Mouse (Mus musculus) cortical plate, adult 2 months (tissue): ENCODE measurements around the gene Fosb. TPM values are rescaled to one million over a fixed set of nuclear protein-coding genes. Genes with fewer than 3 reads are reported as not detected.

ENCODE experiments used
- H3K27ac ChIP-seq: fragments of 200-500 bp; 2 replicates; pipeline ENCODE4 v1.5.1; 2012; ENCODE audit warnings: low read length, control low read depth, inconsistent platforms; ENCODE audit not compliant: insufficient read depth
- H3K4me1 ChIP-seq: fragments of 200-500 bp; 2 replicates; pipeline ENCODE4 v1.6.1; 2011; ENCODE audit warnings: low read length; ENCODE audit not compliant: control insufficient read depth, insufficient read depth
- H3K4me3 ChIP-seq: fragments of 200-500 bp; 2 replicates; pipeline ENCODE4 v1.5.1; 2011; ENCODE audit warnings: mild to moderate bottlenecking, low read length, control low read depth; ENCODE audit not compliant: insufficient read depth
- CTCF ChIP-seq: fragments of 200-500 bp; IDR thresholded peaks from 2 replicates; pipeline ENCODE4 v1.5.1; 2011; ENCODE audit warnings: mild to moderate bottlenecking, control low read depth, low read length; ENCODE audit not compliant: insufficient read depth; ENCODE audit errors: extremely low read depth
- POLR2A ChIP-seq: fragments of 200-500 bp; IDR thresholded peaks from 2 replicates; pipeline ENCODE4 v1.6.1; 2011; ENCODE audit warnings: mild to moderate bottlenecking, low read length, control low read depth; ENCODE audit not compliant: insufficient read depth; ENCODE audit errors: extremely low read depth
- polyA plus RNA-seq: library from polyadenylated mRNA; depleted of rRNA; stranded (reverse); fragments of >200 nt; gene quantifications from 2 replicates; pipeline ENCODE4 v1.2.3, GENCODE M21; 2012; rRNA removed

The Fosb gene
- 5.1 and 7.1 TPM in 2 replicates for polyA plus RNA-seq

- TF ChIP-seq POLR2A, result peak; percentile 70; the same call in 1 of the 2 replicates
- TF ChIP-seq CTCF, result 0 out of 2 replicates have a peak, but pooled peaks have one; percentile 2
- Histone ChIP-seq H3K4me1 (no peaks in the 10 kb centered on the region), H3K4me3 (peak within 1 kb of the TSS; percentile 47), H3K27ac (peak within 1 kb of the TSS; percentile 87)
Measured at GRCm38 (mm10) chr7:19309884-19310641, at the start of gene Fosb. Fosb (minus strand) TSS chr7:19310051.

- Histone ChIP-seq H3K4me3 (peak within 1 kb of the TSS; percentile 47), H3K4me1 (no peaks in the 10 kb centered on the region)
- TF ChIP-seq POLR2A (peak; percentile 85), CTCF (no peak)
Measured at GRCm38 (mm10) chr7:19359299-19359891, 49.5 kb upstream of the Fosb start, which contains the start of the genes Cd3eap and Ppp1r13l. Cd3eap (minus strand) TSS chr7:19359483. Ppp1r13l (plus strand) TSS chr7:19359749.

GRCm38 (mm10) chr7:19358634-19359033, 48.8 kb upstream of the Fosb start:
- H3K27ac ChIP-seq, result no peak overlapping the region
- peak overlapping the region; percentile 47 for H3K4me3 ChIP-seq
- no peaks in the 10 kb centered on the region for H3K4me1 ChIP-seq
- TF ChIP-seq CTCF (no peak), POLR2A (no peak)

More at GRCm38 (mm10) chr7:19359299-19359891, 49.5 kb upstream of the Fosb start, which contains the start of the genes Cd3eap and Ppp1r13l:
- H3K27ac ChIP-seq, result no peak within 1 kb of the TSS

GRCm38 (mm10) chr7:19357381-19358375, 47.8 kb upstream of the Fosb start:
- Histone ChIP-seq H3K4me1 (no peaks in the 10 kb centered on the region), H3K27ac (no peak overlapping the region), H3K4me3 (peak overlapping the region; percentile 47; the same call in 1 of the 2 replicates)
- TF ChIP-seq POLR2A (no peak), CTCF (no peak)

GRCm38 (mm10) chr7:19356311-19356710, 46.5 kb upstream of the Fosb start:
- TF ChIP-seq POLR2A, result no peak
- no peak for TF ChIP-seq CTCF
- H3K4me3 ChIP-seq, result no peak overlapping the region
- no peaks in the 10 kb centered on the region for H3K4me1 ChIP-seq
- no peak overlapping the region for H3K27ac ChIP-seq

GRCm38 (mm10) chr7:19354991-19355390, 45.1 kb upstream of the Fosb start:
- Histone ChIP-seq H3K4me3 (no peak overlapping the region), H3K27ac (no peak overlapping the region), H3K4me1 (no peaks in the 10 kb centered on the region)
- TF ChIP-seq POLR2A (no peak), CTCF (no peak)

GRCm38 (mm10) chr7:19350221-19350620, 40.4 kb upstream of the Fosb start:
- TF ChIP-seq CTCF, result no peak
- TF ChIP-seq POLR2A, result no peak
- no peak overlapping the region for H3K4me3 ChIP-seq
- H3K4me1 ChIP-seq, result peaks cover 3% of the 10 kb centered on the region
- H3K27ac ChIP-seq, result no peak overlapping the region

- TF ChIP-seq CTCF (no peak), POLR2A (no peak)
- Histone ChIP-seq H3K4me3 (no peak overlapping the region), H3K4me1 (peaks cover 3% of the 10 kb centered on the region), H3K27ac (no peak overlapping the region)
Measured at GRCm38 (mm10) chr7:19349188-19349915, 39.5 kb upstream of the Fosb start.
